Mouse (Mus musculus) MEL (cell line): ENCODE measurements at regions not wholly inside any gene's neighbourhood (a gene's known extent, or its start where the extent isn't known, plus 50 kb on each side); places are given as distances from the start of the nearest gene placed in this dataset.

Experiments used
- DNase-seq: peaks from one replicate; pipeline ENCODE4 v3.0.0; 2011; ENCODE audit warnings: low read depth, low spot score
- H3K27ac ChIP-seq: 2 replicates; pipeline ENCODE4 v1.5.1; 2012; ENCODE audit warnings: low read depth, mild to moderate bottlenecking, control low read depth, low read length, moderate library complexity; ENCODE audit not compliant: control insufficient read depth
- H3K27me3 ChIP-seq, 2 experiments: fragments of 150-350 bp in 1 of 2; sonication (generic) in 1 of 2; 2 replicates each; pipeline ENCODE4 v1.6.1; 2012; ENCODE audit warnings: low read length in 2 of 2, mild to moderate bottlenecking in 2 of 2, improper control_type of control experiment in 1 of 2, moderate library complexity in 1 of 2; ENCODE audit not compliant: insufficient read depth in 2 of 2, control insufficient read depth in 1 of 2
- H3K36me3 ChIP-seq, 2 experiments: 2 replicates each; pipeline ENCODE4 v1.6.1; 2012 to 2014; ENCODE audit warnings: low read length in 2 of 2, improper control_type of control experiment in 1 of 2, inconsistent platforms in 1 of 2, mild to moderate bottlenecking in 1 of 2; ENCODE audit not compliant: insufficient read depth in 2 of 2, control insufficient read depth in 1 of 2
- H3K4me1 ChIP-seq, 2 experiments: fragments of 150-350 bp in 1 of 2; sonication (generic) in 1 of 2; 2 replicates each; pipeline ENCODE4 v1.6.1; 2012; ENCODE audit warnings: low read length in 2 of 2, improper control_type of control experiment in 1 of 2, mild to moderate bottlenecking in 1 of 2; ENCODE audit not compliant: insufficient read depth in 2 of 2, control insufficient read depth in 1 of 2
- H3K4me3 ChIP-seq, 2 experiments: fragments of 150-350 bp in 1 of 2; sonication (generic) in 1 of 2; 2 replicates each; pipeline ENCODE4 v1.5.1; 2012; ENCODE audit warnings: low read depth in 2 of 2, low read length in 2 of 2, mild to moderate bottlenecking in 2 of 2, moderate library complexity in 2 of 2, control low read depth in 1 of 2, improper control_type of control experiment in 1 of 2; ENCODE audit not compliant: control insufficient read depth in 1 of 2, insufficient read depth in 1 of 2
- H3K79me2 ChIP-seq: 2 replicates; pipeline ENCODE4 v1.6.1; 2012; ENCODE audit warnings: mild to moderate bottlenecking, low read length, moderate library complexity; ENCODE audit not compliant: control insufficient read depth, poor library complexity, insufficient read depth
- H3K9ac ChIP-seq: 2 replicates; pipeline ENCODE4 v1.6.1; 2012; ENCODE audit warnings: low read depth, mild to moderate bottlenecking, control low read depth, low read length, moderate library complexity; ENCODE audit not compliant: control insufficient read depth, poor library complexity, severe bottlenecking
- H3K9me3 ChIP-seq: fragments of 150-350 bp; sonication (generic); replicated peaks from 2 replicates; pipeline ENCODE4 v1.6.1; 2012; ENCODE audit warnings: mild to moderate bottlenecking, low read length, improper control_type of control experiment, moderate library complexity; ENCODE audit not compliant: insufficient read depth
- BHLHE40 ChIP-seq: IDR thresholded peaks from 2 replicates; pipeline ENCODE4 v1.6.1; 2012; ENCODE audit warnings: low read depth, mild to moderate bottlenecking, inconsistent platforms, low read length, improper control_type of control experiment, borderline replicate concordance
- CTCF ChIP-seq, 3 experiments: IDR thresholded peaks in 2 of 3; conservative IDR thresholded peaks in 1 of 3; 2 replicates each; pipeline ENCODE4 v1.5.1; 2011 to 2012; ENCODE audit warnings: low read length in 3 of 3, low read depth in 2 of 3, mild to moderate bottlenecking in 2 of 3, improper control_type of control experiment in 1 of 3, inconsistent platforms in 1 of 3, mixed read lengths in 1 of 3, moderate library complexity in 1 of 3; ENCODE audit not compliant: control insufficient read depth in 1 of 3, insufficient read depth in 1 of 3, poor library complexity in 1 of 3, severe bottlenecking in 1 of 3
- E2F4 ChIP-seq: IDR thresholded peaks from 2 replicates; pipeline ENCODE4 v1.6.1; 2011; ENCODE audit warnings: low read depth, low read length, improper control_type of control experiment, borderline replicate concordance
- ELF1 ChIP-seq: IDR thresholded peaks from 2 replicates; pipeline ENCODE4 v1.6.1; 2014; ENCODE audit warnings: low read depth, mild to moderate bottlenecking, inconsistent platforms, low read length, improper control_type of control experiment, moderate library complexity
- ETS1 ChIP-seq: IDR thresholded peaks from 2 replicates; pipeline ENCODE4 v1.6.1; 2012; ENCODE audit warnings: low read depth, mild to moderate bottlenecking, inconsistent platforms, low read length, improper control_type of control experiment, moderate library complexity
- GABPA ChIP-seq: IDR thresholded peaks from 2 replicates; pipeline ENCODE4 v1.6.1; 2012; ENCODE audit warnings: low read depth, mild to moderate bottlenecking, inconsistent platforms, low read length, improper control_type of control experiment, moderate library complexity
- HCFC1 ChIP-seq: IDR thresholded peaks from 2 replicates; pipeline ENCODE4 v1.6.1; 2012; ENCODE audit warnings: low read depth, mild to moderate bottlenecking, inconsistent platforms, low read length, improper control_type of control experiment, moderate library complexity
- JUND ChIP-seq: IDR thresholded peaks from 2 replicates; pipeline ENCODE4 v1.6.1; 2011; ENCODE audit warnings: low read depth, mild to moderate bottlenecking, improper control_type of control experiment, low read length
- KAT2A ChIP-seq: conservative IDR thresholded peaks from 2 replicates; pipeline ENCODE4 v1.6.1; 2012; ENCODE audit warnings: low read depth, low read length, improper control_type of control experiment, inconsistent platforms
- MAX ChIP-seq: IDR thresholded peaks from 2 replicates; pipeline ENCODE4 v1.6.1; 2011; ENCODE audit warnings: low read length, improper control_type of control experiment
- MEF2A ChIP-seq: IDR thresholded peaks from 2 replicates; pipeline ENCODE4 v1.6.1; 2014; ENCODE audit warnings: low read depth, mild to moderate bottlenecking, inconsistent platforms, low read length, improper control_type of control experiment; ENCODE audit not compliant: poor library complexity, insufficient replicate concordance, severe bottlenecking; ENCODE audit errors: extremely low read depth
- MYB ChIP-seq: IDR thresholded peaks from 2 replicates; pipeline ENCODE4 v1.6.1; 2011; ENCODE audit warnings: mild to moderate bottlenecking, low read depth, low read length, improper control_type of control experiment
- MYC ChIP-seq: IDR thresholded peaks from 2 replicates; pipeline ENCODE4 v1.6.1; 2011; ENCODE audit warnings: low read depth, mild to moderate bottlenecking, low read length, improper control_type of control experiment, moderate library complexity
- NELFE ChIP-seq: IDR thresholded peaks from 2 replicates; pipeline ENCODE4 v1.6.1; 2011; ENCODE audit warnings: low read depth, low read length, improper control_type of control experiment
- POLR2AphosphoS2 ChIP-seq: IDR thresholded peaks from 2 replicates; pipeline ENCODE4 v1.6.1; 2011; ENCODE audit warnings: low read length, improper control_type of control experiment
- RAD21 ChIP-seq: IDR thresholded peaks from 2 replicates; pipeline ENCODE4 v1.6.1; 2011; ENCODE audit warnings: mild to moderate bottlenecking, low read depth, low read length, improper control_type of control experiment
- RCOR1 ChIP-seq: IDR thresholded peaks from 2 replicates; pipeline ENCODE4 v1.6.1; 2012; ENCODE audit warnings: low read depth, mild to moderate bottlenecking, inconsistent platforms, low read length, improper control_type of control experiment
- TAL1 ChIP-seq: IDR thresholded peaks from 2 replicates; pipeline ENCODE4 v1.6.1; 2012; ENCODE audit warnings: mild to moderate bottlenecking, inconsistent platforms, low read length, moderate library complexity, mixed read lengths
- TBP ChIP-seq: IDR thresholded peaks from 2 replicates; pipeline ENCODE4 v1.8.0; 2011; ENCODE audit warnings: low read depth, low read length, improper control_type of control experiment
- TCF12 ChIP-seq: IDR thresholded peaks from 2 replicates; pipeline ENCODE4 v1.6.1; 2014; ENCODE audit warnings: low read depth, mild to moderate bottlenecking, inconsistent platforms, low read length, improper control_type of control experiment, moderate library complexity
- UBTF ChIP-seq: IDR thresholded peaks from 2 replicates; pipeline ENCODE4 v1.6.1; 2012; ENCODE audit warnings: low read depth, mild to moderate bottlenecking, inconsistent platforms, low read length, improper control_type of control experiment, moderate library complexity, borderline replicate concordance; ENCODE audit not compliant: insufficient read depth
- USF1 ChIP-seq: IDR thresholded peaks from 2 replicates; pipeline ENCODE4 v1.6.1; 2014; ENCODE audit warnings: low read depth, mild to moderate bottlenecking, inconsistent platforms, low read length, improper control_type of control experiment, moderate library complexity
- ZKSCAN1 ChIP-seq: IDR thresholded peaks from 2 replicates; pipeline ENCODE4 v1.6.1; 2012; ENCODE audit warnings: low read depth, mild to moderate bottlenecking, inconsistent platforms, low read length, improper control_type of control experiment, moderate library complexity
- ZMIZ1 ChIP-seq: IDR thresholded peaks from 2 replicates; pipeline ENCODE4 v1.6.1; 2012; ENCODE audit warnings: low read depth, mild to moderate bottlenecking, inconsistent platforms, low read length, improper control_type of control experiment, moderate library complexity

DNA sequence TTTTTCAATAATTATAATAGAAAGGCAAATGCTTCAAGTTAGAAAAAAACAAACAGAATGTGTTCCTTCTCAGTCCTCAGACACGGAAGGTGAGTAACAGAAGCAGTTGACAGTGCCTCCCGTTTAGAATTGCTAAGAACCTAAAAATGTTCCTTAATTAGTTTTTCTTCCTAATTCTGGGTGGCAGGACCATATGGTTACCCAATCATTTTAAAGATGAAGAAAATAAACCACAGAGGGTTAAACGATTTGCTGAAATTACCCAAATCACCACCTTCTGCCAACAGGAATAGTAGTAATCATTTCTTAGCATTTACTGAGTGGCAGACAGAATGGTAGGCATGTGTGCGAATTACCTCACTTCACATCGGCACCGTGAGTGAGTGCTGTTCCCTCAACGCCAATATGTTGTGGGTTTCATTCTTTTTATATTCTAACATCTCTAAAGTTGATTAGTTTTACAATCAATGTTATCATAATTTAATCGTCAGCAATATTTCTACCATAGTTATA, 119.7 kb upstream of the Gm6657 start:
- Histone ChIP-seq H3K27ac (no peak overlapping the region), H3K4me3 (no peak overlapping the region), H3K9me3 (no peaks in the 10 kb centered on the region), H3K27me3 (peaks cover 0 to 15% of the 10 kb centered on the region in 2 experiments; a peak in 3 of 4 replicates), H3K4me1 (no peaks in the 10 kb centered on the region), H3K79me2 (no peaks in the 10 kb centered on the region), H3K9ac (no peak overlapping the region), H3K36me3 (no peaks in the 10 kb centered on the region)
- no peak for DNase-seq
- no peak for TF ChIP-seq UBTF
- no peak for TF ChIP-seq MEF2A
- no peak for TF ChIP-seq MYC
- no peak for TF ChIP-seq POLR2AphosphoS2
- no peak for TF ChIP-seq RAD21
- no peak for TF ChIP-seq BHLHE40
- TF ChIP-seq USF1 = no peak
- no peak for TF ChIP-seq TBP
- no peak for TF ChIP-seq KAT2A
- no peak for TF ChIP-seq ZKSCAN1
- TF ChIP-seq GABPA = no peak
- no peak for TF ChIP-seq ELF1

DNA sequence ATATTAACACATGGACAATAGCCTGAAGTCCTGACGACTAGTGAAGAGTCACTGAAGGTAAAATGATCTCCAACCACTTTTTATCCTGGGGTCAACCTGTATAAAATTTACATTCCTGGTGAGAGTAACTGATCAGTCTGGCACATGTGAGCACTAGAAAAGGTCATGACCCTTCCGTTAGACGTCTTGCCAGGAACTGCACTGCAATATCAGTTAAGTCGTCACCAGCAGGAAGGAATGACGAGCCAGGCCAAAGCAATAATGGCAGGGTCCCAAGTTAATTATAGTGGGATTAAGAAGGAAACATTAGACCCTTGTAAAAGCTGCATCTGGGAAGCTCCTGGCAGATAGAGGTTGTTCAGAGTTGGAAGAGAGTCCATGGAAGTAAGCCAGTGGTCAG, 116.8 kb upstream of the Gm6657 start:
- H3K4me3 ChIP-seq = no peak overlapping the region
- H3K27ac ChIP-seq = no peak overlapping the region
- no peak for TF ChIP-seq MYB
- no peak for TF ChIP-seq MAX
- TF ChIP-seq TBP = no peak
- no peak for TF ChIP-seq JUND
- no peak for TF ChIP-seq TAL1
- no peak for TF ChIP-seq ETS1
- TF ChIP-seq BHLHE40 = no peak
- no peak for TF ChIP-seq RCOR1
- TF ChIP-seq MYC = no peak
- TF ChIP-seq ZMIZ1 = no peak
- TF ChIP-seq GABPA = no peak
- no peak for TF ChIP-seq KAT2A
- TF ChIP-seq HCFC1 = no peak
- TF ChIP-seq E2F4 = no peak
- TF ChIP-seq UBTF = no peak
- no peak for TF ChIP-seq CTCF (IDR thresholded peaks at IDR 0.05 in 2 of 3, conservative IDR thresholded peaks at IDR 0.05 in 1 of 3; ENCODE audit: control insufficient read depth in 1 of 3, insufficient read depth in 1 of 3, low read depth in 2 of 3, low read length in 3 of 3, poor library complexity in 1 of 3, severe bottlenecking in 1 of 3)
- no peak for TF ChIP-seq NELFE
- no peak for TF ChIP-seq TCF12
- no peak for TF ChIP-seq ZKSCAN1
- TF ChIP-seq, all 39 proteins: peak for 0
- Histone ChIP-seq H3K27me3 (peaks cover 0 to 12% of the 10 kb centered on the region in 2 experiments; a peak in 3 of 4 replicates), H3K36me3 (no peaks in the 10 kb centered on the region), H3K4me1 (no peaks in the 10 kb centered on the region), H3K79me2 (no peaks in the 10 kb centered on the region), H3K9ac (no peak overlapping the region), H3K9me3 (no peaks in the 10 kb centered on the region)
- DNase-seq = no peak
